Mouse (Mus musculus) limb, embryonic 12.5 days (tissue): ENCODE measurements around the gene Rasd1. TPM values are rescaled to one million over a fixed set of nuclear protein-coding genes. Genes with fewer than 3 reads are reported as not detected.
A peak's percentile ranks its signal among the peaks of the same experiment; 100 is the strongest.

Experiments used
- ATAC-seq: fragments of 200-750 bp; cut with Nextera tagmentation; 2 replicates; pipeline ENCODE4 v1.8.0; 2017; ENCODE audit warnings: low read depth, moderate TSS enrichment; ENCODE audit not compliant: insufficient number of reproducible peaks, insufficient read depth, low FRiP score, low TSS enrichment
- H3K27ac ChIP-seq: fragments of 300-500 bp; sonication (generic); 2 replicates; pipeline ENCODE4 v1.5.1; 2016; ENCODE audit warnings: mild to moderate bottlenecking, moderate library complexity
- H3K27me3 ChIP-seq: fragments of 300-500 bp; sonication (generic); 2 replicates; pipeline ENCODE4 v1.6.1; 2016; ENCODE audit warnings: mild to moderate bottlenecking, moderate library complexity
- H3K36me3 ChIP-seq: fragments of 300-500 bp; sonication (generic); 2 replicates; pipeline ENCODE4 v1.6.1; 2016; ENCODE audit warnings: mild to moderate bottlenecking, moderate library complexity
- H3K4me1 ChIP-seq: fragments of 300-500 bp; sonication (generic); replicated peaks from 2 replicates; pipeline ENCODE4 v1.6.1; 2016
- H3K4me2 ChIP-seq: fragments of 300-500 bp; sonication (generic); 2 replicates; pipeline ENCODE4 v1.6.1; 2016; ENCODE audit warnings: mild to moderate bottlenecking, moderate library complexity
- H3K4me3 ChIP-seq: fragments of 300-500 bp; sonication (generic); replicated peaks from 2 replicates; pipeline ENCODE4 v1.5.1; 2016; ENCODE audit warnings: mild to moderate bottlenecking
- H3K9ac ChIP-seq: fragments of 300-500 bp; sonication (generic); replicated peaks from 2 replicates; pipeline ENCODE4 v1.6.1; 2016; ENCODE audit warnings: mild to moderate bottlenecking, moderate library complexity
- H3K9me3 ChIP-seq: fragments of 300-500 bp; sonication (generic); 2 replicates; pipeline ENCODE4 v1.6.1; 2016; ENCODE audit warnings: mild to moderate bottlenecking, moderate library complexity
- WGBS: fragments of 180-500 bp; shearing (Covaris S2); methylation state at CpG from one replicate; pipeline ENCODE4 v1.1.7; 2016; 5-methylcytosine and 5-hydroxymethylcytosine counted together
- polyA plus RNA-seq: library from polyadenylated mRNA; unstranded; fragments of >200 nt; fragmentation: Nextera tagmentation; extraction: Ambion mirVana; gene quantifications from 2 replicates; pipeline ENCODE4 v1.2.1, GENCODE M21; 2016

Rasd1 gene
- polyA plus RNA-seq, 1 experiment from 2014 or later, result 1.7 TPM

DNA sequence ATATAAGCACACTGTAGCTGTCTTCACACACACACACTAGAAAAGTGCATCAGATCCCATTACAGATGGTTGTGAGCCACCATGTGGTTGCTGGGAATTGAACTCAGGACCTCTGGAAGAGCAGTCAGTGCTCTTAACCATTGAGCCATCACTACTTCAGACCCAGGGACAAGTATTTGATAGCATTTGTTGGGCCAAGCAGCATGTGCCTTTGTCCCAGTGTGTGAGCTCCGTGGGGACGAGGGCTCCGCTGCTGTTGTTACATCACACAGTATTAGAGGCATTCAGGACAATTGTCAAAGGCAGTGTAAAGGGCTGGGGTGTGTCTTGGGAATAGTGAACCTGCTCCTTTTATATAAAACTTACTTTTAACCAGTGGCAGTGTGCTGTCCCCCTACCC is 27.7 kb downstream of the Rasd1 start:
- no peak overlapping the region for H3K9ac ChIP-seq
- WGBS, result 82% methylated on average over 3 of the region's 3 CpGs

GRCm38 (mm10) chr11:59933943-59934342 is 30.8 kb downstream of the Rasd1 start:
- H3K4me2 ChIP-seq, result no peak overlapping the region
- 46% methylated on average over 12 of the region's 12 CpGs for WGBS
- H3K4me1 ChIP-seq, result 0 out of 2 replicates have a peak, but pooled peaks cover 5% of the 10 kb centered on the region
- no peak overlapping the region for H3K4me3 ChIP-seq
- H3K9me3 ChIP-seq, result no peaks in the 10 kb centered on the region
- H3K27ac ChIP-seq, result no peak overlapping the region
- H3K36me3 ChIP-seq, result no peaks in the 10 kb centered on the region
- peaks cover 6% of the 10 kb centered on the region for H3K27me3 ChIP-seq
- ATAC-seq, result no peak
- H3K9ac ChIP-seq, result no peak overlapping the region

More for the DNA sequence above, 27.7 kb downstream of the Rasd1 start:
- no peaks in the 10 kb centered on the region for H3K36me3 ChIP-seq
- H3K4me1 ChIP-seq, result 0 out of 2 replicates have a peak, but pooled peaks cover 5% of the 10 kb centered on the region
- no peaks in the 10 kb centered on the region for H3K9me3 ChIP-seq
- H3K4me3 ChIP-seq, result no peak overlapping the region
- no peaks in the 10 kb centered on the region; the same call in none of the 2 replicates for H3K27me3 ChIP-seq
- no peak overlapping the region for H3K4me2 ChIP-seq
- H3K27ac ChIP-seq, result no peak overlapping the region
- ATAC-seq, result no peak

DNA sequence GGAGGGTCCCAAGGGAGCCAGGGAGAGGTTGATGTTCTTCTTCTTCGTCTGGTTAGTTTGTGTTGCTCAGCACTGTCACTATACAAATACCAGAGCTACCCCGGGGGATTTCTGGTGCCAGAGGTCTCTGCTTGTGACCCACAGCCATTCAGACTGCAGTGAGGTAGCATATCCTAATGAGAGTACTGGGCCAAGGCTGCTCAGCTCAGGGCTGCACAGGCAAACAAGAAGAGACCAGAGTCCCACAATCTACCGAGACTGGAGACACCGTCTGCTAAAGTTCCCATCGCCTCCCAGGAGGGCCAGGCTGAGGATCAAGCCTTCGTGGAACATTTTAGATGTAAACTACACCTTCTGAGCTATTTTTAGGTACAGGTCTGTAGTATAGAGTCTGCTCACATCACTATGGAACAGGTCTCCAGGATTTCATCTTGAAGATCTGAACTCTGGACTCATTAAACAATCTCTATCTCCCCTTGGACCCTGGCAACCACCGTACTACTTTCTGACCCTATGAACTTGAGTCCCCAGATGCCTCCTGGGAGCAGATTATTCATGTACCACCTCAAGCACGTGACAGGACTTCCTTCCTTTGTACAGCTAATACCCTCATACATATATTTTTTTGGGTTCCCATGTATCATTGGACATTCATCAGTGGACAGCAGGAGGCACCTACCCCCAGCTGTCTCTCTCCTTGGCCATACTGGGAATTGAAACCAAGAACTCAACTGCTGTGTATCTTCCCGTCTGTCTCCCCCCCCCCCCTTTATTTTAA is 32.0 kb downstream of the Rasd1 start:
- Histone ChIP-seq H3K27me3 (peaks cover 6% of the 10 kb centered on the region), H3K4me1 (0 out of 2 replicates have a peak, but pooled peaks cover 5% of the 10 kb centered on the region), H3K27ac (no peak overlapping the region), H3K9me3 (no peaks in the 10 kb centered on the region), H3K9ac (no peak overlapping the region), H3K4me2 (no peak overlapping the region), H3K4me3 (no peak overlapping the region), H3K36me3 (no peaks in the 10 kb centered on the region)
- 66% methylated on average over 9 of the region's 9 CpGs for WGBS
- ATAC-seq, result no peak

GRCm38 (mm10) chr11:59930031-59930430 is 34.7 kb downstream of the Rasd1 start:
- Histone ChIP-seq H3K27ac (no peak overlapping the region), H3K4me2 (no peak overlapping the region), H3K4me1 (0 out of 2 replicates have a peak, but pooled peaks cover 5% of the 10 kb centered on the region), H3K27me3 (peaks cover 6% of the 10 kb centered on the region), H3K9ac (no peak overlapping the region), H3K36me3 (no peaks in the 10 kb centered on the region), H3K4me3 (no peak overlapping the region), H3K9me3 (no peaks in the 10 kb centered on the region)
- no peak for ATAC-seq
- 48% methylated on average over 4 of the region's 4 CpGs for WGBS

- peaks cover 4% of the 10 kb centered on the region; the same call in 1 of the 2 replicates for H3K27me3 ChIP-seq
- 6% methylated on average over 7 of the region's 7 CpGs for WGBS
- H3K36me3 ChIP-seq, result no peaks in the 10 kb centered on the region
- H3K9me3 ChIP-seq, result no peaks in the 10 kb centered on the region
- H3K4me1 ChIP-seq, result 0 out of 2 replicates have a peak, but pooled peaks cover 4% of the 10 kb centered on the region
- H3K9ac ChIP-seq, result 0 out of 2 replicates have a peak overlapping the region, but pooled peaks have one; percentile 18
- no peak for ATAC-seq
- H3K4me2 ChIP-seq, result no peak overlapping the region; the same call in 1 of the 2 replicates
- no peak overlapping the region for H3K27ac ChIP-seq
- no peak overlapping the region for H3K4me3 ChIP-seq
These were observed 43.5 kb downstream of the Rasd1 start for GRCm38 (mm10) chr11:59921265-59921664.

- Histone ChIP-seq H3K9me3 (no peaks in the 10 kb centered on the region), H3K27ac (no peak overlapping the region), H3K4me2 (no peak overlapping the region), H3K4me1 (0 out of 2 replicates have a peak, but pooled peaks cover 4% of the 10 kb centered on the region), H3K4me3 (no peak overlapping the region), H3K9ac (no peak overlapping the region), H3K27me3 (peaks cover 4% of the 10 kb centered on the region; the same call in 1 of the 2 replicates), H3K36me3 (no peaks in the 10 kb centered on the region)
- WGBS, result 75% methylated on average over 5 of the region's 5 CpGs
- ATAC-seq, result no peak
These were observed 44.4 kb downstream of the Rasd1 start for GRCm38 (mm10) chr11:59920331-59920730.

- WGBS, result 79% methylated on average over 3 of the region's 3 CpGs
- no peak overlapping the region for H3K27ac ChIP-seq
These were observed 45.3 kb downstream of the Rasd1 start for GRCm38 (mm10) chr11:59919401-59919800.

GRCm38 (mm10) chr11:59918014-59918413 is 46.7 kb downstream of the Rasd1 start:
- Histone ChIP-seq H3K36me3 (no peaks in the 10 kb centered on the region), H3K4me3 (no peak overlapping the region), H3K9me3 (no peaks in the 10 kb centered on the region), H3K4me1 (0 out of 2 replicates have a peak, but pooled peaks cover 9% of the 10 kb centered on the region), H3K9ac (no peak overlapping the region), H3K27me3 (peaks cover 4% of the 10 kb centered on the region; the same call in 1 of the 2 replicates), H3K27ac (no peak overlapping the region), H3K4me2 (no peak overlapping the region)
- no peak for ATAC-seq
- WGBS, result 73% methylated on average over 4 of the region's 4 CpGs

More at GRCm38 (mm10) chr11:59919401-59919800, 45.3 kb downstream of the Rasd1 start:
- Histone ChIP-seq H3K9me3 (no peaks in the 10 kb centered on the region), H3K4me1 (0 out of 2 replicates have a peak, but pooled peaks cover 4% of the 10 kb centered on the region), H3K4me3 (no peak overlapping the region), H3K4me2 (no peak overlapping the region), H3K27me3 (peaks cover 4% of the 10 kb centered on the region; the same call in 1 of the 2 replicates), H3K9ac (no peak overlapping the region), H3K36me3 (no peaks in the 10 kb centered on the region)
- no peak for ATAC-seq

DNA sequence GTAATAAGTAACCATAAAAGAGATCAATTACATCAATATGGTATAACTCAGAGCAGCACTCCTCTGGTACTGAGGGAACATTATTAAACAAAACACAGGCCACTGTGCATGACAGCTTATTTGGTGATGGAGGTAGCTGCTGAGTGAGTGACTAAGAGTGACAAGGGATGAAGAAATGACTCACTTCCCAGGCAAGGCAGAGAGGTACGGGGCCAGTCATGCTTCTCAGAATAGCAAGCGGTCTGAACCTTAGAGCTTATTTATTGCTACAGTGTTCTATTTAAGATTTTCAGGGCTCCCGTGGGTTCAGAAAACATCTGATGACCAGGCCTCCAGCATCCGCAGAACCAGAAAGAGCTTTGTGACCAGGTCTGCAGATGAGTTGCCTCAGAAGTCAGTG is 51.0 kb downstream of the Rasd1 start:
- no peak overlapping the region for H3K4me2 ChIP-seq
- 76% methylated on average over 4 of the region's 4 CpGs for WGBS
- no peaks in the 10 kb centered on the region for H3K9me3 ChIP-seq
- H3K36me3 ChIP-seq, result no peaks in the 10 kb centered on the region
- 0 out of 2 replicates have a peak, but pooled peaks cover 5% of the 10 kb centered on the region for H3K4me1 ChIP-seq
- ATAC-seq, result no peak
- H3K27me3 ChIP-seq, result no peaks in the 10 kb centered on the region; the same call in 1 of the 2 replicates
- no peak overlapping the region for H3K4me3 ChIP-seq
- no peak overlapping the region for H3K9ac ChIP-seq
- no peak overlapping the region for H3K27ac ChIP-seq
